Mouse (Mus musculus): Measurements from ENCODE around the gene Lrrc74b. TPM values are rescaled to one million over a fixed set of nuclear protein-coding genes. Genes with fewer than 3 reads are reported as not detected.

Lrrc74b gene
- polyA plus RNA-seq, 2 experiments = 0.23 to 0.29 TPM

- Histone ChIP-seq H3K27ac (replicated peaks; ENCODE audit: low read depth, low read length) (no peak overlapping the region), H3K4me1 (ENCODE audit: control insufficient read depth, insufficient read depth, low read length) (no peaks in the 10 kb centered on the region), H3K36me3 (ENCODE audit: control insufficient read depth, insufficient read depth, low read length) (no peaks in the 10 kb centered on the region), H3K9me3 (ENCODE audit: control insufficient read depth, low read length) (no peaks in the 10 kb centered on the region), H3K4me3 (replicated peaks; ENCODE audit: low read length) (no peak overlapping the region), H3K9ac (ENCODE audit: low read depth, low read length, severe bottlenecking) (no peak overlapping the region), H3K27me3 (ENCODE audit: control insufficient read depth, insufficient read depth, low read length) (no peaks in the 10 kb centered on the region), H3K4me2 (replicated peaks; ENCODE audit: low read depth, low read length, severe bottlenecking) (no peak overlapping the region)
- WGBS = 85% methylated on average over 7 of the region's 7 CpGs
- DNase-seq (ENCODE audit: low spot score) (no peak), ATAC-seq (ENCODE audit: low FRiP score, low read depth) (no peak)
- TF ChIP-seq POLR2A (IDR thresholded peaks at IDR 0.05; ENCODE audit: borderline replicate concordance, extremely low read depth, insufficient read depth, insufficient read length) = no peak
Measured at GRCm38 (mm10) chr16:17584555-17584954, 23.5 kb upstream of the Lrrc74b start.

GRCm38 (mm10) chr16:17583064-17583463 lies 22.0 kb upstream of the Lrrc74b start, which contains the start of gene Slc7a4:
Gene Slc7a4 (minus strand): TSS chr16:17583214.
- Histone ChIP-seq H3K27ac (replicated peaks; ENCODE audit: low read depth, low read length) (no peak within 1 kb of the TSS), H3K4me3 (replicated peaks; ENCODE audit: low read length) (no peak within 1 kb of the TSS), H3K4me1 (ENCODE audit: control insufficient read depth, insufficient read depth, low read length) (no peaks in the 10 kb centered on the region), H3K9ac (ENCODE audit: low read depth, low read length, severe bottlenecking) (no peak within 1 kb of the TSS), H3K27me3 (ENCODE audit: control insufficient read depth, insufficient read depth, low read length) (no peaks in the 10 kb centered on the region), H3K36me3 (ENCODE audit: control insufficient read depth, insufficient read depth, low read length) (no peaks in the 10 kb centered on the region), H3K4me2 (replicated peaks; ENCODE audit: low read depth, low read length, severe bottlenecking) (no peak within 1 kb of the TSS), H3K9me3 (ENCODE audit: control insufficient read depth, low read length) (no peaks in the 10 kb centered on the region)
- no peak for TF ChIP-seq POLR2A (IDR thresholded peaks at IDR 0.05; ENCODE audit: borderline replicate concordance, extremely low read depth, insufficient read depth, insufficient read length)
- 21% methylated on average over 8 of the region's 8 CpGs for WGBS
- no peak for DNase-seq (ENCODE audit: low spot score)
- ATAC-seq (ENCODE audit: low FRiP score, low read depth) = no peak

DNA sequence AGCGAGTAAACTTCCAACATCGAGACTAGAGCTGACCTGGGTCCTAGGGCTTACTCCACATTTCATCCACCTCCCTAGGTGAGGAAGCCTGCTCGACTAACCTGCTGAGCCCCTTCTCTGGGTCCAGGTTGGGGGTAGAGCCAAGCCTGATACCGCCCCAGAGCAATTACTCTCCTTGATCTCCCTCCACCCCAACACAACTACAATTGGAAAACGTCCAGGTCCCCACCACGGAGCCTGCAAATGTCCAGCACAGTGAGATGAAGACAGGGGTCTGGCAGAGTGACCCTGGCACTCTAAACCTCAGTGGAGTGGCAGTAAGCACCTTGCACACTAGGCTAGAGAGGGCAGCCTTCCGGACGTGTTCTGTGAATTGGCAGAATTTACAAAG lies 15.8 kb upstream of the Lrrc74b start:
- peak overlapping the region; percentile 69 for H3K9ac ChIP-seq (ENCODE audit: low read depth, low read length, severe bottlenecking)
- ATAC-seq (ENCODE audit: low FRiP score, low read depth) = no peak
- peak overlapping the region; percentile 87 for H3K4me2 ChIP-seq (replicated peaks; ENCODE audit: low read depth, low read length, severe bottlenecking)
- H3K36me3 ChIP-seq (ENCODE audit: control insufficient read depth, insufficient read depth, low read length) = no peaks in the 10 kb centered on the region
- no peak for DNase-seq (ENCODE audit: low spot score)
- H3K9me3 ChIP-seq (ENCODE audit: control insufficient read depth, low read length) = no peaks in the 10 kb centered on the region
- peaks cover 25% of the 10 kb centered on the region; the same call in 1 of the 2 replicates for H3K27me3 ChIP-seq (ENCODE audit: control insufficient read depth, insufficient read depth, low read length)
- no peak overlapping the region for H3K27ac ChIP-seq (replicated peaks; ENCODE audit: low read depth, low read length)
- no peak for TF ChIP-seq POLR2A (IDR thresholded peaks at IDR 0.05; ENCODE audit: borderline replicate concordance, extremely low read depth, insufficient read depth, insufficient read length)
- 13% methylated on average over 8 of the region's 8 CpGs for WGBS
- H3K4me1 ChIP-seq (ENCODE audit: control insufficient read depth, insufficient read depth, low read length) = peaks cover 2% of the 10 kb centered on the region; the same call in 1 of the 2 replicates
- peak overlapping the region; percentile 54 for H3K4me3 ChIP-seq (replicated peaks; ENCODE audit: low read length)

- 14% methylated on average over 43 of the region's 45 CpGs for WGBS
- Histone ChIP-seq H3K4me2 (replicated peaks; ENCODE audit: low read depth, low read length, severe bottlenecking) (peak overlapping the region; percentile 87), H3K36me3 (ENCODE audit: control insufficient read depth, insufficient read depth, low read length) (no peaks in the 10 kb centered on the region), H3K27ac (replicated peaks; ENCODE audit: low read depth, low read length) (no peak overlapping the region), H3K9ac (ENCODE audit: low read depth, low read length, severe bottlenecking) (peak overlapping the region; percentile 69), H3K4me1 (ENCODE audit: control insufficient read depth, insufficient read depth, low read length) (peaks cover 2% of the 10 kb centered on the region; the same call in 1 of the 2 replicates), H3K9me3 (ENCODE audit: control insufficient read depth, low read length) (no peaks in the 10 kb centered on the region), H3K27me3 (ENCODE audit: control insufficient read depth, insufficient read depth, low read length) (peaks cover 25% of the 10 kb centered on the region; the same call in 1 of the 2 replicates), H3K4me3 (replicated peaks; ENCODE audit: low read length) (peak overlapping the region; percentile 54)
- TF ChIP-seq POLR2A (IDR thresholded peaks at IDR 0.05; ENCODE audit: borderline replicate concordance, extremely low read depth, insufficient read depth, insufficient read length) = no peak
- ATAC-seq (ENCODE audit: low FRiP score, low read depth) (peak; percentile 41; the same call in 1 of the 2 replicates), DNase-seq (ENCODE audit: low spot score) (peak; percentile 45)
Measured at GRCm38 (mm10) chr16:17575870-17576824, 15.1 kb upstream of the Lrrc74b start.

DNA sequence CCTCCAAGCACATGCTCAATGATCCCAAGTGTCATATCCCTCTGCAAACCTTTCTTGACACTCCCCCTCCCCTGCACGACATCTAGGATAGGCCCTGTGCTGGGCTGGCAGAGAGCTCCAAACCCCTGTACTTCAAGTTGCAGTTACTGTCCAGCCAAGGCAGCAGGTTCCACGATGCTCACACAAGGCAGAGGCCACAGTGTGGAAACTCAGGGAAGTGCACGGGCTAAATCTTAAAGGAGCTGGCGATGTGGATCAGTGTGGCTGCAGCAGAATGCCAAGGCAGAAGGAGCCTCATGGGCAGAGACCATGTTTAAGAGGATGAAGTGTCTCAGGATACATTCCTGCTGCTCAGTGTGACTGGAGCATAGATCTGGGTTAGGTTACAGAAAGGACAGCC lies 5.1 kb upstream of the Lrrc74b start:
- WGBS = 21% methylated on average over 4 of the region's 4 CpGs
- Histone ChIP-seq H3K36me3 (ENCODE audit: control insufficient read depth, insufficient read depth, low read length) (no peaks in the 10 kb centered on the region), H3K4me2 (replicated peaks; ENCODE audit: low read depth, low read length, severe bottlenecking) (no peak overlapping the region), H3K9me3 (ENCODE audit: control insufficient read depth, low read length) (no peaks in the 10 kb centered on the region), H3K9ac (ENCODE audit: low read depth, low read length, severe bottlenecking) (no peak overlapping the region), H3K4me1 (ENCODE audit: control insufficient read depth, insufficient read depth, low read length) (peaks cover 9% of the 10 kb centered on the region; the same call in 1 of the 2 replicates), H3K4me3 (replicated peaks; ENCODE audit: low read length) (no peak overlapping the region), H3K27ac (replicated peaks; ENCODE audit: low read depth, low read length) (no peak overlapping the region), H3K27me3 (ENCODE audit: control insufficient read depth, insufficient read depth, low read length) (peaks cover 5% of the 10 kb centered on the region; the same call in 1 of the 2 replicates)
- no peak for TF ChIP-seq POLR2A (IDR thresholded peaks at IDR 0.05; ENCODE audit: borderline replicate concordance, extremely low read depth, insufficient read depth, insufficient read length)
- ATAC-seq (ENCODE audit: low FRiP score, low read depth) (no peak), DNase-seq (ENCODE audit: low spot score) (no peak)
